In genomic region chr5:118558841-118559240, GRCm38 (mm10) we compare ENCODE assay signal across 11 mouse cellular contexts. TPM values are rescaled to one million over a fixed set of nuclear protein-coding genes. Genes with fewer than 3 reads are reported as not detected.
DNase-seq lines count a peak whose midpoint lies in the region; ATAC-seq lines count a peak whose summit lies in the region.
"Had no signal": no experiment of that assay in that cellular context is flagged by ENCODE, and none has a peak within 500 bp of the region (broad histone marks: within the 10 kb centered on the region; RNA-seq: fewer than 3 reads in every experiment).

No protein-coding gene starts in this region.

- H3K4me3 ChIP-seq in erythroblast, embryonic 14.5 days (replicated peaks) = peak overlapping the region; percentile 93
- peak overlapping the region; percentile 95 for H3K4me3 ChIP-seq in liver, embryonic 13.5 days (replicated peaks)
- peak overlapping the region; percentile 78 for H3K4me3 ChIP-seq in limb, embryonic 13.5 days

- peak overlapping the region; percentile 96; the same call in 1 of the 2 replicates for H3K9ac ChIP-seq in liver, embryonic 13.5 days
- H3K9ac ChIP-seq in limb, embryonic 13.5 days = no peak overlapping the region

- ATAC-seq in erythroblast, adult 5-6 weeks (replicated peaks; ENCODE audit: low FRiP score, poor library complexity, severe bottlenecking) = no peak
- no peak for ATAC-seq in liver, embryonic 13.5 days (ENCODE audit: low read depth)
- ATAC-seq in limb, embryonic 13.5 days (ENCODE audit: low FRiP score, low read depth) = no peak

- H3K27me3 ChIP-seq in erythroblast, embryonic 14.5 days (ENCODE audit: control insufficient read depth) = peaks cover 43% of the 10 kb centered on the region
- peaks cover 10% of the 10 kb centered on the region for H3K27me3 ChIP-seq in liver, embryonic 13.5 days
- H3K27me3 ChIP-seq in limb, embryonic 13.5 days = peaks cover 10% of the 10 kb centered on the region; the same call in 1 of the 2 replicates
- H3K27me3 ChIP-seq: midbrain, embryonic 13.5 days had no signal

- no peak overlapping the region for H3K27ac ChIP-seq in liver, embryonic 13.5 days
- no peak overlapping the region for H3K27ac ChIP-seq in limb, embryonic 13.5 days

- peak overlapping the region; percentile 97 for H3K4me2 ChIP-seq in liver, embryonic 13.5 days
- peak overlapping the region; percentile 76 for H3K4me2 ChIP-seq in limb, embryonic 13.5 days (replicated peaks)

- WGBS in liver, embryonic 13.5 days (ENCODE audit: insufficient replicate concordance) = 76% methylated on average over 6 of the region's 6 CpGs
- WGBS in limb, embryonic 13.5 days = 64% methylated on average over 6 of the region's 6 CpGs

- DNase-seq in liver, embryonic 13.5 days = no peak
- DNase-seq in liver (no peak), ES-CJ7 (ENCODE audit: low read depth, low spot score) (peak; percentile 67)
- DNase-seq in retina, embryonic 14.5 days (ENCODE audit: low spot score) = no peak
- no peak for DNase-seq in cerebellum, adult 11 months
- DNase-seq: gastrocnemius, postnatal 14 days; thymus, adult 2 months had no signal

- H3K36me3 ChIP-seq in erythroblast, embryonic 14.5 days (ENCODE audit: control insufficient read depth) = peaks cover 25% of the 10 kb centered on the region
- 0 out of 2 replicates have a peak, but pooled peaks cover 6% of the 10 kb centered on the region for H3K36me3 ChIP-seq in liver, embryonic 13.5 days
- H3K36me3 ChIP-seq in limb, embryonic 13.5 days = no peaks in the 10 kb centered on the region
- H3K36me3 ChIP-seq: midbrain, embryonic 13.5 days had no signal

- peaks cover 8% of the 10 kb centered on the region for H3K9me3 ChIP-seq in erythroblast, embryonic 14.5 days (ENCODE audit: control insufficient read depth, low read length)
- H3K9me3 ChIP-seq in liver, embryonic 13.5 days (replicated peaks) = 0 out of 2 replicates have a peak, but pooled peaks cover 4% of the 10 kb centered on the region
- peaks cover 4% of the 10 kb centered on the region; the same call in 1 of the 2 replicates for H3K9me3 ChIP-seq in limb, embryonic 13.5 days
- H3K9me3 ChIP-seq: midbrain, embryonic 13.5 days had no signal

- peaks cover 53% of the 10 kb centered on the region for H3K4me1 ChIP-seq in erythroblast, embryonic 14.5 days (ENCODE audit: control insufficient read depth)
- peaks cover 55% of the 10 kb centered on the region for H3K4me1 ChIP-seq in liver, embryonic 13.5 days (replicated peaks)
- H3K4me1 ChIP-seq in limb, embryonic 13.5 days = peaks cover 29% of the 10 kb centered on the region

RNA-seq across cellular contexts. Expression of gene Med13l, which starts 1.6 kb away (rescaled TPM):
- 2.3 and 3.5 TPM in 2 replicates for polyA plus RNA-seq in erythroblast, embryonic 14.5 days (2012)
- 49.2 and 56.6 TPM in 2 replicates for total RNA-seq in erythroblast, adult 5-6 weeks (2015; ENCODE audit: low replicate concordance)
- 82.2 and 99.3 TPM in 2 replicates for total RNA-seq in erythroblast, adult 5-6 weeks (2017; ENCODE audit: low replicate concordance)
- 10.1 and 10.2 TPM in 2 replicates for polyA plus RNA-seq in liver, embryonic 13.5 days (2015; fragmentation: Nextera tagmentation; extraction: Ambion mirVana)
- 18.6 and 19.1 TPM in 2 replicates for polyA plus RNA-seq in limb, embryonic 13.5 days (2015; fragmentation: Nextera tagmentation; extraction: Ambion mirVana)
